Mouse (Mus musculus): Measurements from ENCODE around the gene Yrdc. TPM values are rescaled to one million over a fixed set of nuclear protein-coding genes. Genes with fewer than 3 reads are reported as not detected.

The Yrdc gene
- polyA plus RNA-seq, 1 experiment from 2014 or later = 27.3 TPM

- Histone ChIP-seq H3K4me1 (ENCODE audit: control insufficient read depth, insufficient read depth, low read length) (no peaks in the 10 kb centered on the region), H3K27me3 (replicated peaks; ENCODE audit: control insufficient read depth, insufficient read depth, low read length) (no peaks in the 10 kb centered on the region), H3K9ac (ENCODE audit: low read depth, low read length) (no peak overlapping the region), H3K4me3 (ENCODE audit: low read length) (no peak overlapping the region), H3K36me3 (ENCODE audit: control insufficient read depth, insufficient read depth, low read length) (peaks cover 6% of the 10 kb centered on the region; the same call in 1 of the 2 replicates), H3K9me3 (ENCODE audit: control insufficient read depth, low read length) (no peaks in the 10 kb centered on the region), H3K27ac (ENCODE audit: low read length) (no peak overlapping the region), H3K4me2 (ENCODE audit: low read depth, low read length) (no peak overlapping the region)
- WGBS = 55% methylated on average over 11 of the region's 11 CpGs
- ATAC-seq = peak; percentile 61
Observed at GRCm38 (mm10) chr4:124843493-124843892, 7.0 kb upstream of the Yrdc start.

- WGBS = 16% methylated on average over 8 of the region's 8 CpGs
- Histone ChIP-seq H3K9ac (ENCODE audit: low read depth, low read length) (no peak overlapping the region), H3K4me2 (ENCODE audit: low read depth, low read length) (no peak overlapping the region), H3K4me1 (ENCODE audit: control insufficient read depth, insufficient read depth, low read length) (peaks cover 11% of the 10 kb centered on the region), H3K36me3 (ENCODE audit: control insufficient read depth, insufficient read depth, low read length) (no peaks in the 10 kb centered on the region), H3K27me3 (replicated peaks; ENCODE audit: control insufficient read depth, insufficient read depth, low read length) (no peaks in the 10 kb centered on the region), H3K9me3 (ENCODE audit: control insufficient read depth, low read length) (no peaks in the 10 kb centered on the region), H3K4me3 (ENCODE audit: low read length) (no peak overlapping the region), H3K27ac (ENCODE audit: low read length) (no peak overlapping the region)
- ATAC-seq = no peak
Observed at GRCm38 (mm10) chr4:124847573-124847972, 2.9 kb upstream of the Yrdc start.

- Histone ChIP-seq H3K4me2 (ENCODE audit: low read depth, low read length) (peak overlapping the region; percentile 84), H3K9ac (ENCODE audit: low read depth, low read length) (peak overlapping the region; percentile 89), H3K27me3 (replicated peaks; ENCODE audit: control insufficient read depth, insufficient read depth, low read length) (no peaks in the 10 kb centered on the region), H3K9me3 (ENCODE audit: control insufficient read depth, low read length) (no peaks in the 10 kb centered on the region), H3K4me3 (ENCODE audit: low read length) (peak overlapping the region; percentile 90), H3K27ac (ENCODE audit: low read length) (peak overlapping the region; percentile 89), H3K4me1 (ENCODE audit: control insufficient read depth, insufficient read depth, low read length) (peaks cover 11% of the 10 kb centered on the region), H3K36me3 (ENCODE audit: control insufficient read depth, insufficient read depth, low read length) (no peaks in the 10 kb centered on the region)
- WGBS = 2% methylated on average over 24 of the region's 24 CpGs
- peak; percentile 2 for ATAC-seq
Observed at GRCm38 (mm10) chr4:124849631-124850260, 733 bp upstream of the Yrdc start.

GRCm38 (mm10) chr4:124850933-124851658 is 617 bp downstream of the Yrdc start, which contains the start of gene 1110065P20Rik:
TSS of gene 1110065P20Rik (minus strand) at chr4:124851196.
- peak within 1 kb of the TSS; percentile 89 for H3K27ac ChIP-seq (ENCODE audit: low read length)
- WGBS = under 1% methylated on average over 75 of the region's 75 CpGs
- ATAC-seq = peak; percentile 86
- H3K9me3 ChIP-seq (ENCODE audit: control insufficient read depth, low read length) = no peaks in the 10 kb centered on the region
- H3K27me3 ChIP-seq (replicated peaks; ENCODE audit: control insufficient read depth, insufficient read depth, low read length) = no peaks in the 10 kb centered on the region
- peaks cover 11% of the 10 kb centered on the region for H3K4me1 ChIP-seq (ENCODE audit: control insufficient read depth, insufficient read depth, low read length)
- peak within 1 kb of the TSS; percentile 90 for H3K4me3 ChIP-seq (ENCODE audit: low read length)
- H3K9ac ChIP-seq (ENCODE audit: low read depth, low read length) = peak within 1 kb of the TSS; percentile 89
- H3K4me2 ChIP-seq (ENCODE audit: low read depth, low read length) = peak within 1 kb of the TSS; percentile 86
- H3K36me3 ChIP-seq (ENCODE audit: control insufficient read depth, insufficient read depth, low read length) = peaks cover 5% of the 10 kb centered on the region; the same call in 1 of the 2 replicates

GRCm38 (mm10) chr4:124856294-124856693 is 5.8 kb downstream of the Yrdc start:
- peaks cover 12% of the 10 kb centered on the region; the same call in 1 of the 2 replicates for H3K36me3 ChIP-seq (ENCODE audit: control insufficient read depth, insufficient read depth, low read length)
- WGBS = 94% methylated on average over 8 of the region's 8 CpGs
- no peak overlapping the region for H3K9ac ChIP-seq (ENCODE audit: low read depth, low read length)
- H3K4me3 ChIP-seq (ENCODE audit: low read length) = no peak overlapping the region
- ATAC-seq = no peak
- peaks cover 8% of the 10 kb centered on the region for H3K27me3 ChIP-seq (replicated peaks; ENCODE audit: control insufficient read depth, insufficient read depth, low read length)
- peaks cover 6% of the 10 kb centered on the region for H3K4me1 ChIP-seq (ENCODE audit: control insufficient read depth, insufficient read depth, low read length)
- no peaks in the 10 kb centered on the region for H3K9me3 ChIP-seq (ENCODE audit: control insufficient read depth, low read length)
- H3K27ac ChIP-seq (ENCODE audit: low read length) = no peak overlapping the region
- no peak overlapping the region for H3K4me2 ChIP-seq (ENCODE audit: low read depth, low read length)

GRCm38 (mm10) chr4:124858370-124858769 is 7.9 kb downstream of the Yrdc start:
- H3K36me3 ChIP-seq (ENCODE audit: control insufficient read depth, insufficient read depth, low read length) = peaks cover 12% of the 10 kb centered on the region; the same call in 1 of the 2 replicates
- no peaks in the 10 kb centered on the region for H3K9me3 ChIP-seq (ENCODE audit: control insufficient read depth, low read length)
- peaks cover 5% of the 10 kb centered on the region; the same call in 1 of the 2 replicates for H3K4me1 ChIP-seq (ENCODE audit: control insufficient read depth, insufficient read depth, low read length)
- no peak overlapping the region for H3K4me3 ChIP-seq (ENCODE audit: low read length)
- H3K9ac ChIP-seq (ENCODE audit: low read depth, low read length) = no peak overlapping the region
- H3K27me3 ChIP-seq (replicated peaks; ENCODE audit: control insufficient read depth, insufficient read depth, low read length) = peaks cover 25% of the 10 kb centered on the region
- no peak overlapping the region for H3K4me2 ChIP-seq (ENCODE audit: low read depth, low read length)
- 54% methylated on average over 5 of the region's 5 CpGs for WGBS
- ATAC-seq = no peak
- H3K27ac ChIP-seq (ENCODE audit: low read length) = no peak overlapping the region

- no peak overlapping the region for H3K4me2 ChIP-seq (ENCODE audit: low read depth, low read length)
- H3K36me3 ChIP-seq (ENCODE audit: control insufficient read depth, insufficient read depth, low read length) = peaks cover 9% of the 10 kb centered on the region; the same call in 1 of the 2 replicates
- H3K27me3 ChIP-seq (replicated peaks; ENCODE audit: control insufficient read depth, insufficient read depth, low read length) = peaks cover 29% of the 10 kb centered on the region
- peak; percentile 49 for ATAC-seq
- H3K4me1 ChIP-seq (ENCODE audit: control insufficient read depth, insufficient read depth, low read length) = peaks cover 5% of the 10 kb centered on the region; the same call in 1 of the 2 replicates
- WGBS = 8% methylated on average over 7 of the region's 7 CpGs
- H3K9me3 ChIP-seq (ENCODE audit: control insufficient read depth, low read length) = no peaks in the 10 kb centered on the region
- H3K4me3 ChIP-seq (ENCODE audit: low read length) = no peak overlapping the region
- no peak overlapping the region for H3K27ac ChIP-seq (ENCODE audit: low read length)
- no peak overlapping the region for H3K9ac ChIP-seq (ENCODE audit: low read depth, low read length)
Observed at GRCm38 (mm10) chr4:124860446-124860845, 10.0 kb downstream of the Yrdc start.

- H3K4me2 ChIP-seq (ENCODE audit: low read depth, low read length) = peak within 1 kb of the TSS; percentile 75
- peaks cover 29% of the 10 kb centered on the region for H3K27me3 ChIP-seq (replicated peaks; ENCODE audit: control insufficient read depth, insufficient read depth, low read length)
- peak; percentile 18; the same call in 1 of the 2 replicates for ATAC-seq
- H3K27ac ChIP-seq (ENCODE audit: low read length) = no peak within 1 kb of the TSS
- WGBS = 7% methylated on average over 38 of the region's 77 CpGs
- H3K4me3 ChIP-seq (ENCODE audit: low read length) = peak within 1 kb of the TSS; percentile 49
- 0 out of 2 replicates have a peak, but pooled peaks cover 4% of the 10 kb centered on the region for H3K36me3 ChIP-seq (ENCODE audit: control insufficient read depth, insufficient read depth, low read length)
- no peaks in the 10 kb centered on the region for H3K9me3 ChIP-seq (ENCODE audit: control insufficient read depth, low read length)
- peak within 1 kb of the TSS; percentile 51; the same call in 1 of the 2 replicates for H3K9ac ChIP-seq (ENCODE audit: low read depth, low read length)
- peaks cover 5% of the 10 kb centered on the region; the same call in 1 of the 2 replicates for H3K4me1 ChIP-seq (ENCODE audit: control insufficient read depth, insufficient read depth, low read length)
Observed at GRCm38 (mm10) chr4:124861283-124862188, 11.1 kb downstream of the Yrdc start, which contains the start of gene Maneal. TSS of gene Maneal (minus strand) at chr4:124862171.
